Mouse (Mus musculus): ENCODE measurements around the gene Tmem236. TPM values are rescaled to one million over a fixed set of nuclear protein-coding genes. Genes with fewer than 3 reads are reported as not detected.

Gene Tmem236
- polyA plus RNA-seq, 2 experiments = 0.07 to 0.10 TPM

DNA sequence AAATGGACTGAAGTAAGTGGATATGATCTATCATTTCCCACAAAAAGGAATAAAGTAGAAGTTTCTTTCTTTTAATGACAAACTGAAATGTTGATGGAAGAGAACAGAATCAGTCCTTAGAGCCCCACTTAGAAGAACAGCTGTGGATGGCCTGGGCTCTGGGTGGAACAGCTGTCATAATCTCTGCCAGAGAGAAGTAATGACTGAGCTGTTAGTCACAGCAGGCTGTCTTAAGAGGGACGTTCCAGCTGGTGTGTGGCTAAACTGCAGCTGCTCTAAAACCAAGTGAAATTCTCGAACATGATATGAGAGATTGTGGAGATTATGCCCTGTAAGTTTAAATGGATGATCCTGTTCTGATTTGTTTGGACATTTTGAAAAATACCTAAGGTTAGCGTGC, 37.4 kb upstream of the Tmem236 start:
- no peak overlapping the region for H3K9ac ChIP-seq (ENCODE audit: low read depth, low read length, severe bottlenecking)
- no peaks in the 10 kb centered on the region for H3K27me3 ChIP-seq (ENCODE audit: control insufficient read depth, insufficient read depth, low read length)
- H3K4me2 ChIP-seq (replicated peaks; ENCODE audit: low read depth, low read length, severe bottlenecking) = no peak overlapping the region
- no peak overlapping the region for H3K4me3 ChIP-seq (replicated peaks; ENCODE audit: low read length)
- ATAC-seq (ENCODE audit: low FRiP score, low read depth) = peak; percentile 91
- H3K36me3 ChIP-seq (ENCODE audit: control insufficient read depth, insufficient read depth, low read length) = peaks cover 52% of the 10 kb centered on the region
- WGBS = 65% methylated on average over 3 of the region's 3 CpGs
- DNase-seq (ENCODE audit: low spot score) = peak; percentile 56
- no peak for TF ChIP-seq POLR2A (IDR thresholded peaks at IDR 0.05; ENCODE audit: borderline replicate concordance, extremely low read depth, insufficient read depth, insufficient read length)
- no peak overlapping the region for H3K27ac ChIP-seq (replicated peaks; ENCODE audit: low read depth, low read length)
- no peaks in the 10 kb centered on the region for H3K4me1 ChIP-seq (ENCODE audit: control insufficient read depth, insufficient read depth, low read length)
- no peaks in the 10 kb centered on the region for H3K9me3 ChIP-seq (ENCODE audit: control insufficient read depth, low read length)

DNA sequence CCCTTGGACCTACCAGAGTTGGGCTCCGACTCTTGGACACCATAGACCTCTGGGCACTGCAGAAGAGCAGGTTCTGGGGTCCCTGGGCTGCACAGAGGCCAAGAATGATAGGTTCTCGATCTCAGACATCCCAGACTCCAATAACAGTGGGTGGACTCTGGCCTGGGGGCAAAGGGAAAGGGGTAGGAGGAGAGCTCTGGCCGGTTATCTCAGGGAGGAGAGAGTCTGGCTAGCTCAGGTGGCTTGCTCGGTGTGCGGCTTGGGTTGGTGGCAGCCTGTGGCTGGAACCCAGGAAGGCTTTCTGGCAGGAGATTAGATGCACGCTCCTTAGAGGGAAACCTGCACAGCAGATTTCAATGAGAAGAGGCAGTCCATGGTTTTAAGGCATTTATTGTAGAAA, 34.7 kb upstream of the Tmem236 start:
- Histone ChIP-seq H3K27ac (replicated peaks; ENCODE audit: low read depth, low read length) (no peak overlapping the region), H3K27me3 (ENCODE audit: control insufficient read depth, insufficient read depth, low read length) (no peaks in the 10 kb centered on the region), H3K4me3 (replicated peaks; ENCODE audit: low read length) (no peak overlapping the region), H3K4me1 (ENCODE audit: control insufficient read depth, insufficient read depth, low read length) (no peaks in the 10 kb centered on the region), H3K9ac (ENCODE audit: low read depth, low read length, severe bottlenecking) (no peak overlapping the region), H3K9me3 (ENCODE audit: control insufficient read depth, low read length) (no peaks in the 10 kb centered on the region), H3K4me2 (replicated peaks; ENCODE audit: low read depth, low read length, severe bottlenecking) (no peak overlapping the region), H3K36me3 (ENCODE audit: control insufficient read depth, insufficient read depth, low read length) (peaks cover 56% of the 10 kb centered on the region)
- 86% methylated on average over 6 of the region's 6 CpGs for WGBS
- no peak for TF ChIP-seq POLR2A (IDR thresholded peaks at IDR 0.05; ENCODE audit: borderline replicate concordance, extremely low read depth, insufficient read depth, insufficient read length)
- DNase-seq (ENCODE audit: low spot score) (no peak), ATAC-seq (ENCODE audit: low FRiP score, low read depth) (no peak)

DNA sequence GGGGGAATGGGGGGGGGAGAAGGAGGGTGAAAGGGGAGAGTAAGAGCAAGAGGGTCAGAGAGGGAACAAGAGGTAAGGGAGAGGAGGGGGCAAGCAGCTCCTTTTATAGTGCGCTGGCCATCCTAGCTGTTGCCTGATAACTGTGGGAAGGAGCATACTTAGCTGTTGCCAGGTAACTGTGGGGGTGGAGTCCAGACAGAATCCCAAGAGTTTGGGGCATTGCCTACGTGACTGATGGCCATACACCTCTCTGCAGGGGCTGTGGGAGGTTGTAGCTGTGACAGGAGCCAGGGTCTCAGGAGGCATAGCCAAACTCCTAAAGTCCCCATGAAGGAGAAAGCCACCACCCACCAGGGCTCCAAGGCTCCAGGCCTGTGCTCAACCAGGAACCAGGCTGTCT, 34.3 kb upstream of the Tmem236 start:
- ATAC-seq (ENCODE audit: low FRiP score, low read depth) (no peak), DNase-seq (ENCODE audit: low spot score) (no peak)
- no peak overlapping the region for H3K4me2 ChIP-seq (replicated peaks; ENCODE audit: low read depth, low read length, severe bottlenecking)
- H3K9me3 ChIP-seq (ENCODE audit: control insufficient read depth, low read length) = no peaks in the 10 kb centered on the region
- no peak overlapping the region for H3K4me3 ChIP-seq (replicated peaks; ENCODE audit: low read length)
- WGBS = 82% methylated on average over 2 of the region's 2 CpGs
- H3K36me3 ChIP-seq (ENCODE audit: control insufficient read depth, insufficient read depth, low read length) = peaks cover 60% of the 10 kb centered on the region
- H3K27me3 ChIP-seq (ENCODE audit: control insufficient read depth, insufficient read depth, low read length) = no peaks in the 10 kb centered on the region
- H3K9ac ChIP-seq (ENCODE audit: low read depth, low read length, severe bottlenecking) = no peak overlapping the region
- H3K27ac ChIP-seq (replicated peaks; ENCODE audit: low read depth, low read length) = no peak overlapping the region
- no peak for TF ChIP-seq POLR2A (IDR thresholded peaks at IDR 0.05; ENCODE audit: borderline replicate concordance, extremely low read depth, insufficient read depth, insufficient read length)
- no peaks in the 10 kb centered on the region for H3K4me1 ChIP-seq (ENCODE audit: control insufficient read depth, insufficient read depth, low read length)

DNA sequence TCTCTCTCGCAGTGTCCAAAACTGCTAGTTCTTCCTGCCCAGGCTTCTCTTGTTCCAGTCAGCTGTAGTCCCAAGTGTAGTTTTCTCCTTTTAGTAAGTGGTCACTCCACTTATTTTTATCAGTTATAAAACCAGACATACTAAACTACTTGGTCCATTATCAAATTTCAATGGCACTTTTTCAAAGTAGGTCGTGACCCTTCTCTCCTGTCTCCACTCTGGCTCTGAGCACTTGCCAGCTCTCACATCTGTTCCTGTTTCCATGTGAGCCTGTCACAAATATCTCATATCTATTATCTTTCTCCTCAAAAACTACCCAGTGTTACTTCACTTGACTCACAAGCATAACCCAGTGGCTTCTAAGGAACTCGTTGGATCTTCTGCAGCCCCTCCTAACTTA, 29.0 kb upstream of the Tmem236 start:
- no peak for TF ChIP-seq POLR2A (IDR thresholded peaks at IDR 0.05; ENCODE audit: borderline replicate concordance, extremely low read depth, insufficient read depth, insufficient read length)
- Histone ChIP-seq H3K4me2 (replicated peaks; ENCODE audit: low read depth, low read length, severe bottlenecking) (no peak overlapping the region), H3K9me3 (ENCODE audit: control insufficient read depth, low read length) (no peaks in the 10 kb centered on the region), H3K4me3 (replicated peaks; ENCODE audit: low read length) (no peak overlapping the region), H3K27ac (replicated peaks; ENCODE audit: low read depth, low read length) (no peak overlapping the region), H3K36me3 (ENCODE audit: control insufficient read depth, insufficient read depth, low read length) (peaks cover 56% of the 10 kb centered on the region), H3K27me3 (ENCODE audit: control insufficient read depth, insufficient read depth, low read length) (no peaks in the 10 kb centered on the region), H3K9ac (ENCODE audit: low read depth, low read length, severe bottlenecking) (no peak overlapping the region), H3K4me1 (ENCODE audit: control insufficient read depth, insufficient read depth, low read length) (no peaks in the 10 kb centered on the region)
- DNase-seq (ENCODE audit: low spot score) (peak; percentile 46), ATAC-seq (ENCODE audit: low FRiP score, low read depth) (no peak)
- 54% methylated on average over 3 of the region's 3 CpGs for WGBS

DNA sequence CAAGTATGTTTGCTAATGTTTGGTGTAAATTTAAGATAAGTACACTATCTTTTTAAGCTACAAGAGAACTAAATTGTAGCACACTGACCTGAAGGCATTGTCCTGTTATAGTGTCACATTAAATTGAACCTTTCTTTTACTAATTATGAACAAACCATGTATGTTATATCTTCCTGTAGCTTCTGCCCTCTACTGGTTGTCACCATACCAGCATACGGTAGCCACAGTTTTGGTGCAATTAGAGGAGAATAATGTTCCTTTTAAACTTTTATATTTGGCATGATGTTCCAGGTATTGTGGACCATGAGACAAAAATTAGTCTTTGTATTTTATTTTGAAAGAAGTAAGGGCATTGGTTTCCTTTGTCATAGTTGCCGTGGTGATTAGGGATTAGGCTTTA, 27.4 kb upstream of the Tmem236 start:
- H3K9me3 ChIP-seq (ENCODE audit: control insufficient read depth, low read length) = no peaks in the 10 kb centered on the region
- H3K27me3 ChIP-seq (ENCODE audit: control insufficient read depth, insufficient read depth, low read length) = no peaks in the 10 kb centered on the region
- no peak overlapping the region for H3K9ac ChIP-seq (ENCODE audit: low read depth, low read length, severe bottlenecking)
- H3K27ac ChIP-seq (replicated peaks; ENCODE audit: low read depth, low read length) = no peak overlapping the region
- DNase-seq (ENCODE audit: low spot score) (no peak), ATAC-seq (ENCODE audit: low FRiP score, low read depth) (no peak)
- peaks cover 48% of the 10 kb centered on the region for H3K36me3 ChIP-seq (ENCODE audit: control insufficient read depth, insufficient read depth, low read length)
- TF ChIP-seq POLR2A (IDR thresholded peaks at IDR 0.05; ENCODE audit: borderline replicate concordance, extremely low read depth, insufficient read depth, insufficient read length) = no peak
- H3K4me3 ChIP-seq (replicated peaks; ENCODE audit: low read length) = no peak overlapping the region
- H3K4me1 ChIP-seq (ENCODE audit: control insufficient read depth, insufficient read depth, low read length) = no peaks in the 10 kb centered on the region
- H3K4me2 ChIP-seq (replicated peaks; ENCODE audit: low read depth, low read length, severe bottlenecking) = no peak overlapping the region
- WGBS = 94% methylated on average over 2 of the region's 2 CpGs

DNA sequence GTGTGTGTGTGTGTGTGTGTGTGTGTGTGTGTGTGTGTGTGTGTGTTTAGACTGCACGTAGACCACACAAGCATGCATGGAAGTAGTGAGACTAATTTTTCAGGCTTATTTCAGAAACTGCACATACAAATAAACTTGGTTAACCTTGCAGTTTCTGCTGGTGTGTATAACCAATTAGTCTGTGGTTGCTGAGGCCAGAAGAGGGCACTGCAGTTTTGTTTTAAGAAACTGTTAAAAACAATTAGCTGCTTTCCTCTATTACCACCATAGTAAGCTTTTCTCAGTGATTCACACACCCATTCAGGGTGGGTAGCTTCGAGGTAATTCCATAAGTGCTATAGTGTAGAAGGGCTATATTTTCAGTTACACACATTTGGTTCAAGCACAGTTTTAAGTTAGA, 23.5 kb upstream of the Tmem236 start:
- DNase-seq (ENCODE audit: low spot score) = no peak
- Histone ChIP-seq H3K27ac (replicated peaks; ENCODE audit: low read depth, low read length) (no peak overlapping the region), H3K4me3 (replicated peaks; ENCODE audit: low read length) (no peak overlapping the region), H3K4me1 (ENCODE audit: control insufficient read depth, insufficient read depth, low read length) (no peaks in the 10 kb centered on the region), H3K27me3 (ENCODE audit: control insufficient read depth, insufficient read depth, low read length) (no peaks in the 10 kb centered on the region), H3K9ac (ENCODE audit: low read depth, low read length, severe bottlenecking) (no peak overlapping the region), H3K4me2 (replicated peaks; ENCODE audit: low read depth, low read length, severe bottlenecking) (no peak overlapping the region), H3K9me3 (ENCODE audit: control insufficient read depth, low read length) (no peaks in the 10 kb centered on the region), H3K36me3 (ENCODE audit: control insufficient read depth, insufficient read depth, low read length) (peaks cover 24% of the 10 kb centered on the region)
- no peak for ATAC-seq (ENCODE audit: low FRiP score, low read depth)
- WGBS = 96% methylated on average over 2 of the region's 2 CpGs
- TF ChIP-seq POLR2A (IDR thresholded peaks at IDR 0.05; ENCODE audit: borderline replicate concordance, extremely low read depth, insufficient read depth, insufficient read length) = no peak

All from limb, embryonic 14.5 days (tissue).